Mouse (Mus musculus) kidney, postnatal 10 days (tissue): ENCODE measurements at regions not wholly inside any gene's neighbourhood (a gene's known extent, or its start where the extent isn't known, plus 50 kb on each side); places are given as distances from the start of the nearest gene placed in this dataset.

Source experiments
- DNase-seq: peaks from one replicate; pipeline ENCODE4 v3.0.0; 2021; ENCODE audit warnings: mixed read lengths

DNA sequence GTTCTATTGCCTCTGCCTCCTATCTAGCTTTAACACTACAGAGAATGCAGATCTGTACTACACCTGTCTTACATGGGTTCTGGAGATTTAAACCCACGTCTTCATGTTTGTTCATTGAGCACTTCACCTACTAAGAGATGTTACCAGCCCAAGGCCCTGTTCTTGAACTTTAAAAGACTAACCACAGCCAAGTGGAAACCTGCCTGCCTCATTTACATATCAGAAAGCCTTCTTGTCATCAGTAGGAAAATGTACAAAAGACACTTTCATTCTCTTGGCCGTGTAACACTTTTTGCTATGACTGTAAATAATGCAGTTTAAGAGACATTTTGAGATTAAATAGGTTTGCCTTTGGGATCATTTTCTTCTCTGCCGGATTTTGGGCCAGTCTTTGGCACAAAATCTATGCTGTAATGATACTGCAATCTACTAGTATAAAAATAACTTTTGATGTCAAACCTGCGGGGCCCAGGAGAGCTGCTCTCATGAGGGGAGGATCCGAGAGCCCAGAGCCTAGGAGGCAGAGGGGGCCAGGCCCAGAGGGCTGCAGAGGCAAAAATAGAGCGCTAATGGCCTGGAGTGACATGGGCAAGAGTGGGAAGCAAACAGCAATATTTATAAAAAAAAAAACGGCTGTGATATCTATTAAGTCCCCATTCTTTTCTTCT lies 318.4 kb upstream of the Myo3a start:
- no peak for DNase-seq

DNA sequence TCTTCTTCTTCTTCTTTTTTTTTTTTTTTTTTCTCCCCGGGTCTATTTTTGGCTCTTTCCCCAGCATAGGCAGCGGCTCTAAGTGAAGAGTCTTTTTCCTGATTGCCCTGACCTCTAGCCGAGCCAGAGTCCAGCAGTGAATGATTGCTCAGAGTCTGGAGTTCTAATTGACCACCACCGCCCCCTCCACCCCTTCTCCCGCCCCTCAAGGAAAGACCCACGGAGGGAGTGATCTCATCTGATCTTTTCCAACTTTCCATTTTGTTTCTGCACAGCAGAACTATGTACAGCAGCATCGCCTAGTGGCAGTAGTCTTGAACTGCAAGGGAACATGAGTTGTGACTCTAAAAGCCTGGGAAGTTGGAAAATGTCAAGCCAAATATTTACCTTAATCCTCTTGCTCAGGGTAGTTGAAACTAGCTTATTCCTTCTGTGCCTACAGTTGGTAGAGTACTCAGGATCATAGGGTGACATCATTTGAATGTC lies 317.8 kb upstream of the Myo3a start:
- DNase-seq: peak; percentile 83

DNA sequence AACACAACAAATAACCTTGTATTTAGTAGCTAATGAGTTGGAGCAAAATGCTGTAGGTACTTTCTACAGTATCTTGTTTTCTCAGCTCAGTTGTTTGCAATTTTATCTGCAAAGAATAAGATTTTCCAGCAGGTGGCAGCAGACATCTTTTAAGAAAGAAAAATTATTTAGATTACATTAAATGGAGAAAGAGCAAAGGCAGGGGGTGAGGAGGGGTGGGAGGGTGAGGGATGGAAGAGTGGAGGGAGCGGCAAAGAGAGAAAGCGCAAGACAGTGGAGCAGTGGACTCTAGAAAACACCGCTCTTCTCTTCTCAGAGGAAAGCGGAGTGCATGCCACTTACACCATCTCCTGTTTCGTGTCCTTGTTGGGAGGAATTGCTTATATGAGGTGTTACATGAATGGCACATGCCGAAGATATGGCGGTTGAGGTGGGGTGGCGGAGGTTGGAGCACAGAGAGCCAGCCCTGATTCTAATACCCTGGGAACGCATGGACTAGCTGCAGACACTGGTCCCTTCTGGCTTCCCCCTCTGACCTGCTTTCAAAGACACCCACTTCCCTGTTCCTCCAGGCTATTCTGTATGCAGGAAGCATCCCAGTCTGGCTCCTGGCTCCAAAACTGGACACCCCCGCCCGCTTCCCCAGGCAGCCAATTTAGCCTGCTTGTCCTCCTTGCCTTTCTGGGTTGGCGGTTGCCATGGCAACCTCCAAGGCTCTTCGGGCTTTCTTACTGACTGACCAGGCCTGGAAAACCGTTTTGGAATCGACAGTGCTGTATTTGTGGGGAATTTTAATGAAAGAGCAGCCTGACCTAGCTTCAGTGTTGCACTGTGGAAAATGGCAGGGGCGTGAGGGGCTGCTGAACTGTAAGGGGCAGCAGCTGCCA lies 309.3 kb upstream of the Myo3a start:
- DNase-seq: peak; percentile 27

GRCm38 (mm10) chr2:21919091-21919490 lies 308.2 kb upstream of the Myo3a start:
- DNase-seq: no peak

DNA sequence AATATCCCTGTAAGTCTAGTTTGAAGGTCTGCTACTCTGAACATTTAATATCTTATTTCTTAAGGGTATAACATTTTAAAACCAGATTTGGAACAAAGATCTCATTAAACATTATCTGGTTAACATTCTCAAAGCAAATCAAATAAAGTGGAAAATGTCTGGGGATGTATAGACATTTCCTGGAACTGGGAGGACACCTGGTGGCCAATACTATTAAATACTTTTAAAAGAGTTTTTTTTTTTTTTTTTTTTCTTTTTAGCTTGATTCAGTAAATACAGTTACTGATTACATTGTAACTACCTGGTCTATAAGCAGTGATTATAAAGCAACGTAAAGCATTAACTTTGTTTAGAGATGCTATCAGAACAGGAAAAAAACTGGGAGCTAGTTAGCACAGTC lies 299.6 kb upstream of the Myo3a start:
- no peak for DNase-seq

- no peak for DNase-seq
Measured at GRCm38 (mm10) chr2:21939993-21940392, 287.3 kb upstream of the Myo3a start.

DNA sequence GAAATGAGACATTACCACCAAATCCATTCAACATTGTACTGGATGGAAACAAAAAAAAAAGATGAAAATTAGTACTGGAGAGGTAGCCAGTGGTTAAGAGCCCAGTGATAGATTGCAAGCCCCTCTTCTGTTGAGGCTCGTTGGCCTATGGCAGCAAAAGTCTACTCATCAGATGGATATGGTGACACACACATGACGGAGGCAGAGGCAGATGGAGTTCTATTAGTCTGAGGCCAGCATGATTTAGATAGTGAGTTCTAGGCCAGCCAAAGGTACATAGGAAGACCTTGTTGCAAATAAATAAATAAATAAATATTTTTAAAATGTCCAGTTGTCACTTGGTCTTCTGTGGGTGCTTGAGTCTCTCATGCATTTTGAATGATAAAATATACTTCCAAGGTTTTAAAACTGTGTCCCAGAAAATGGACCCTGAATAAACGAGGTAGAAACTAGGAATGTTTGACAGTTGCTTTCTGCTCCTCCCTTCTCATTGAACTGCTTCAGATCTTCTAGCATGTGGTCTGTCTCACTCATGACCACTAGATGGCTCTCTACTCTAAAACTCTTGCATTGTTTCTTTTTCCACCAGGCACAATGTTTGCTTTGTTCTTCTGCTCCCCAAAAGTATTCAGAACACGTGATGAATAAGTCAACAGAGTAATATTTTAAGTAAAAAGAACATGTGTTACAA lies 286.4 kb upstream of the Myo3a start:
- DNase-seq: peak; percentile 31

DNA sequence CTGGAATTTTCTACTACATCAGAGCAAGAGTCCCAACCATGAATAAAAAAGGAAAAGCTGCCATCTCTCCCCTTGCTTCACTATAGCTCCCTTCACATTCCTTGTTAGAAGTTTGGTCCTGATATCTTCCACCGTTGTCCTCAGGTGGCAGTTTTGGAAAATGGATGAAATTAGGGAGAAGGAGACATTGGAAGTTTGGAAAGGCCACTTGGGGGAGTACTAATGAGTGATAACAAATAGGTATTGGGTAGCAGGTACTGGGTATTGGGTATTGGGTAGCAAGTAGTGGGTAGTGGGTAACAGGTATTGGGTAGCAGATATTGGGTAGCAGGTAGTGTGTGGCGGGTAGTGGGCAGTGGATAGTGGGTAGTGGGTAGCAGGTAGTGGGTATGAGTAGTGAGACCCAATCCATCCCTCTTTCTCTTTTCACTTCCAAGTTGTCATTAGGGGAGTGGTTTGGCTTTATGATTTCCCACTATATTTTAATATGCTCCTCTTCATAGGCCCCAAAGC lies 285.8 kb upstream of the Myo3a start:
- DNase-seq: no peak

- DNase-seq: no peak
Measured at GRCm38 (mm10) chr2:21943676-21944075, 283.6 kb upstream of the Myo3a start.

DNA sequence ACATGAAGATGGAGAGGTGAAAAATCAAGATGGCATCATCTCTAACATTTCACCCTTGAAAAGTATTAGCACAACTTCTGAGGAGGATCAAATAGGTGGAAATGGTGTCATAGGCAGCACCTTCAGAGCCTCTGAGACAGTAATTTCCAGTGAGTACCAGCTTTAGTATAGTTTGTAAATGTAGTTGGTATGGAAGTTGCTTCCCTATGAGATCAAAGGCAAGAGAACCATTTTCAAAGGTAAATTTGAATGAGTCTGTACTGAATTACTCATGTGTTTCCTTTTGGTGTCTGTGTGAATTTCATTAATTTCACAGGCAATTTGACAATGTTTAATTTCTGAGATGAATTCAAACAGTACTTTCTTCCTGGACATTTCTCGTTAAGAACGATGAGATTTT lies 280.8 kb upstream of the Myo3a start:
- no peak for DNase-seq

GRCm38 (mm10) chr2:21951279-21951678 lies 276.0 kb upstream of the Myo3a start:
- DNase-seq: no peak

- DNase-seq: no peak
Measured at GRCm38 (mm10) chr2:21956112-21956963, 271.0 kb upstream of the Myo3a start.

- peak; percentile 28 for DNase-seq
Measured at GRCm38 (mm10) chr2:21958365-21958764, 268.9 kb upstream of the Myo3a start.

GRCm38 (mm10) chr2:21958802-21959201 lies 268.5 kb upstream of the Myo3a start:
- DNase-seq: no peak

DNA sequence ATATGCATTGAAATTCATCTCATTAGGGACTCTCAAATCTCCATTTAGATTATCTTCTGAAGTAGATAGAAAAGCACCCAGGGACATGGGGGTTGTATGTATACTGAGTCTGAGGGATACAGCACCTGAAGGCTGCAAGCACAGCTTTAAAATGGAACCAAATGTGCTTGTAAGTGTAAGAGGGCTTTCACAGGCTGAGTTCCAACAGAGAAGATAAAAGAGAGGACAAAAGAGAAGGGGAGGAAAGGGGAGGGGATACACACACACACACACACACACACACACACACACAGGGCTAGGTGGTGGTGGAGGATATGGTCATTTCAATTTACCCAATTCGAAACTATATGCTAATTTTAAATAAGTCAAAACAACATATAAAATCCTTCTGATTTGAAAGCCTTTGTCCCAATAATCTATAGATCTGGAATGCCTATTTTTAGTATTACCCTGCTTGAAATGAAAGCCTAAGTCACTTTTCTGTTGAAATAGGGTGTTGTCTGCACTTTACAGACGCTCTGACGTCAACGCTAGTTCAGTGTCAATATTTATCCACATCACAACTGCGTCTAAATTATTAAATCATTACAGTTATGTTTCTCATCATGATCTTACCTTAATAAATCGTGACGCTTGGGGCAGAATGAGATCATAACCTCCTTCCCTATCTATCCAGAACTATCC lies 263.8 kb upstream of the Myo3a start:
- DNase-seq: no peak

- no peak for DNase-seq
Measured at GRCm38 (mm10) chr2:21964027-21964605, 263.2 kb upstream of the Myo3a start.

DNA sequence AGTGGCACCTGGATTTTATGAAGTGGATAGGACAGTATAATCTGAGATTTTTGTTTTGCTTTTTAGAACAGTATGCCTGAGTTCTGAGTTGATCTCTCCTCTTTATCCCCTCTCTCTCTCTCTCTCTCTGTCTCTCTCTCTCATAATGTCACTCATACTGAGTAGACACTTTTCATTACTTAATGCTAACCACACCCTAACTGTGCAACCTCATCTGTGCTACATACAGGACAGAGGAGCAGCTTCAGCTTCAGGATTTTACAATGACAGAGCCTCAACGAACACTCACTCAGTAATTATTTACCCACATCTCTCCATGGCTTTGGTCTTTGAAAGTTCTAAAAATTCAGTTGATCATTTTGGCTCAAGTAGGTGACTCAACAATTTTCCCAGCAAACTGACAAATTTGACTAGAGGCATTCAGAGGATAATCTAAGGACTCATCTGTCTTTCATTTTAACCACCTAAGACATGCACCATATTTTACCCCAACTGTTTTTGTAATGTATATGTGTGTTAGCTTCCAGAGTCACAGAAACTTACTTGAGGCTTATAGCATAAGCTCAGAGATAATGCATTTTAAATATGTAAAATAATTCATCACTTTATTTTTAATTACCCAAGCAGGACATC lies 256.4 kb upstream of the Myo3a start:
- DNase-seq: no peak

- DNase-seq: no peak
Measured at GRCm38 (mm10) chr2:21974599-21974998, 252.7 kb upstream of the Myo3a start.

DNA sequence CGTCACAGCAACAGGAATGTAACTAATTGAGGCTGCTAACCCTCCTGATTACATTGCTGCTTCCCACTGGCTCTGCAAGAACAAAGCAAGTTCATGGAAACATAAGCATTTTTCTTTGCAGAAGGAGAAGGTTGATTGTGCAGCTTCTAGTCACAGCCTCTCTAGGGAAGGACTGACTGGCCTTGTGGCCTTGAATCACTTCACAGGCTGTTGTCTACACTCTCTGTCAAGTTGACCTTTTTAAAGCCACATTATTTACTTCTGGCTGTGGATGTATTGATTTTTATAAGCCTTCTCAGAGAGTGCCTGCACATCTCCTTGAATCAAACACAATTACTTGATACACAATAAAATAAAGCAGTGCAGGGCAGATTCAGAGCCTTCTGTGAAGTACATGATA lies 251.8 kb upstream of the Myo3a start:
- DNase-seq: no peak

- DNase-seq: no peak
Measured at GRCm38 (mm10) chr2:21976337-21976736, 251.0 kb upstream of the Myo3a start.

- DNase-seq: no peak
Measured at GRCm38 (mm10) chr2:21976831-21977230, 250.5 kb upstream of the Myo3a start.
